In the genomic region with DNA sequence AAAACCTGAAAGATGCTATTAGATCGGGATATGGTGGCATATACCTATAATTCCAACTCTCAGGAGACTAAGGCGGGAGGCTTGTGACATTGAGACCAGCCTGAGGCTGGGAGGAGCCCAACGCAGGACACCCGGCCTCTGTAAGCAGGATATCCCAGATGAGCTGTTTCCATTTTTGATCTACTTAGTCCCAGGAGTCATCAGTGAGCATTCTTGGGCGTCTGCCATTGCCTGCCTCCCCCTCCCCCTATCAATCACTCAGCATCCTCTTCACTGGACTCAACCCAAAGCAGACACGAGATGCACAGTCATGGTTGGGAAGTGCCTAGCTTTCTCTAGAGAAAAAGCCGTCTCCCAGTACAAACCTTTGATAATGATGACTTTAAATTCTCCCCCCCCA, we compare ENCODE assay signal across 9 mouse cellular contexts.
DNase-seq lines count a peak whose midpoint lies in the region.
"Had no signal": no experiment of that assay in that cellular context is flagged by ENCODE, and none has a peak within 500 bp of the region (broad histone marks: within the 10 kb centered on the region; RNA-seq: fewer than 3 reads in every experiment).

No protein-coding gene starts in this region.

- DNase-seq in cerebellum, postnatal 10 days = peak; percentile 25 to 26
- no peak for DNase-seq in cerebellum, postnatal 25 days
- DNase-seq in layer of hippocampus, adult 9-11 months = peak; percentile 53
- no peak for DNase-seq in layer of hippocampus, postnatal 10 days (ENCODE audit: low spot score in 2 of 2)
- DNase-seq in heart, postnatal 36 days = peak; percentile 17 to 30
- peak; percentile 41 to 66 for DNase-seq in lung, postnatal 4 days
- no peak for DNase-seq in left cerebral cortex, postnatal 14 days (ENCODE audit: low spot score in 2 of 2)
- DNase-seq in thymus, postnatal 36 days = no peak
- DNase-seq: cerebellum, adult 18-20 months had no signal

- intact Hi-C loops in heart, postnatal 36 days (cut with DNase I) = no loop called here
- intact Hi-C loops in left cerebral cortex, postnatal 14 days (cut with DNase I) = no loop called here

Comparison
In these comparisons a context has a peak if more than half of its experiments do, and no peak if none do; other contexts are left out.
1. DNase-seq: peak in cerebellum, postnatal 10 days (2 of 2), layer of hippocampus, adult 9-11 months (single experiment), heart, postnatal 36 days (2 of 2) and lung, postnatal 4 days (2 of 2); none in cerebellum, postnatal 25 days (0 of 2), layer of hippocampus, postnatal 10 days (0 of 2), left cerebral cortex, postnatal 14 days (0 of 2) and thymus, postnatal 36 days (0 of 2).